Mouse (Mus musculus): ENCODE measurements around the gene Gcnt2. TPM values are rescaled to one million over a fixed set of nuclear protein-coding genes. Genes with fewer than 3 reads are reported as not detected.
"Not testable (repeated sequence)": the region's sequence is repeated elsewhere in the genome, so short reads cannot be mapped to it uniquely, and the experiment has no call there.

Gcnt2 gene
- total RNA-seq, 2 experiments from 2014 or later, result 1.4 to 7.1 TPM

DNA sequence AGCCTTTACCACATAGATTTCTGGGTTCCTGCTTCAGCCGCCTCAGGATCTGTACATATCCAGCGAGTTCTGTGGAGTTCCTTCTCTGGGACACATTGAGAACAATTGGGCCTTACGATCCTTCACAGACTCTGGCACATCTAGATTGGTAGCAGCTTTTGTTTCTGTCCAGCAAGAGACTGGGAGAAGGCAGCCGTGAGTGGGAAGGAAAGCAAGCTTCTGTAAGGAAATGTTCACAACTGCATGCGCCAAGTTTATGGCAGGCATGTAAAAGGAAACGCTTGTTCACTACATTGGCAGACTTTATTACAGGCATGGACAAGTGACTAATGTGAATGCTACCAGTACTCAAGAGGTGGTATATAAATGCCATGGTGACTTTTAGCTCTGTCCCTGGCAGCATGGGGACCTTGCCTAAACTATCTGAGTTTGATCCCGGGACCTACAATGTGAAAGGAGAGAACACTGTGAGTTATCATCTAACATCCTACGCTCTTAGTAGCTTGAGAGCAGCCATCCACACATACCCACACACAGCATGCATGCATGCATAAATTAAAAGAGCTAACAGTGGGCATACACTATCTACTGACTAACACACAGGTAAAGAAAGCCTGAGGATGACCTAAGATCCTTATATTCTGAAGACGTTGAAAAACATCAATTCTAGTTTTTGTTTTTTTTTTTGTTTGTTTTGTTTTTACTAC lies 68.8 kb downstream of the Gcnt2 start:
- ATAC-seq (replicated peaks; ENCODE audit: low FRiP score, poor library complexity, severe bottlenecking), result no peak

DNA sequence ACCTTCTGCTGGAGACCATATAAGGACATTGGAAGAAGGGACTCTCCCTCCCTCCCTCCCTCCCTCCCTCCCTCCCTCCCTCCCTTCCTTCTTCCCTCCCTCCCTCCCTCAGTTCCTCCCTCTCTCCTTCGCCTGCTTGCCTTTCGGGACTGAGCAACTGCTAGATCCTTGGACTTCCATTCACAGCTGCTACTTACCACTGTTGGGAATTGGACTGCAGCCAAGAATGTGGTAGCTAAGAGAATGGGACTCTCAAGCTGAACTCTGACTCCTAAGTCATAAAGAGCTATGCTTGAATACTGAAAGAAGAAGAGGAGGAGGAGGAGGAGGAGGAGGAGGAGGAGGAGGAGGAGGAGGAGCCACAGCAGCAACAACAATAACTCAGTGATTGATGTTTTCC lies 72.3 kb downstream of the Gcnt2 start:
- not testable (repeated sequence) for ATAC-seq (replicated peaks; ENCODE audit: low FRiP score, poor library complexity, severe bottlenecking)

DNA sequence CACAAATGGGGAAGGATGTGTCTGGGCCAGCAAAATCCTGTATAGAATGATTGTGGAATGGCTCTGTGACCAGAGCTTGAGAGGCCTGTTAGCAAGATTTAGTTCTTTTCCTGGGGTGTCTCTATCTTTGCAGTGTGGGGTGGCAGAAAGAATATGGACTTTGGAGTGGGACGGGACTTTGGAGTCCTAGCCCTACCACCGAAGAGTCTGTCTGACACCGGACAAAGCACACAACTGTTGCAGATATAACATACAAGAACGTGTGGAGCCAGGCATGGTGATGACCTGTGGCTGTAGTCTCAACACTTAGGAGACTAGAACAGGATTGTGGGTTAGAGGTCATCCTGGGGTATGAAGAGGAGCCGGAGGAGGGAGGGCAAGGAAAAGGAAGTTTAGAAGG lies 73.0 kb downstream of the Gcnt2 start:
- no peak for ATAC-seq (replicated peaks; ENCODE audit: low FRiP score, poor library complexity, severe bottlenecking)

DNA sequence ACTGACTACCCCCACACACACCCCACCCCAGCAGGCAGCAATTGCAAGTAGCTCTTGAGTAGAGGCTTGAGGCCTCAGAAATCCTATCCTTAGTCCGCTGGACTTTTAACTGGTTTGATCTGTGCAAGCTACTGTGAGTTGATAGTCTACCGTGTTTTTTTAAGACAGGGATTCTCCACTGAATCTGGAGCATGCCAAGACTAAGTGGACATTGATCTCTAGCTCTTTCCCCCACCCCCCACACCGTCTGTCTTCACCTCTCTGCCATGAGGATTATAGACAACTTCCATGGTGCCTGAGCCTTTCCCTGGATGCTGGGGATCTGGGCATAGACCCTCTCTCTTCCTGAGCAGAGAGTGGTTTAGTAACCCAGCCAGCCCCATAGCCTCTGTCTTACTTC lies 74.8 kb downstream of the Gcnt2 start:
- no peak for ATAC-seq (replicated peaks; ENCODE audit: low FRiP score, poor library complexity, severe bottlenecking)

DNA sequence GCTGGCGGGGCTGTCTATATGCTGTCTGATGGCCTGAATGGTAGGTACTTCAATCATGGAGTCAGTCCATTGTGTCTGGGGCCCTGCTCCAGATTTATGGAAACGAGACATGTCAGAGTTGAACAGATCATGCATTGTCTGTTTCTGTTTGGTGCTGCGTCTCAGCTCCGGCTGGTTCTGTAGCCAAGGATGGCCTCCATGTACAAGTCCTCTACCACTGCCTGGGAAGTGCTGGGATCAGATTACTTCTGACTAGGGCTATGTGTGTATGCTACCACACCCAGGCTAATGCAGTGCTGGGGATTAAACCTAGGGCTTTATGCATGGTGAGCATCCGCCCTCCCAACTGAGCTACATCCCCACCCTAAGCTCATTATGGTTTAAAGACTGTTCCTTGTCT lies 78.0 kb downstream of the Gcnt2 start:
- ATAC-seq (replicated peaks; ENCODE audit: low FRiP score, poor library complexity, severe bottlenecking), result no peak

DNA sequence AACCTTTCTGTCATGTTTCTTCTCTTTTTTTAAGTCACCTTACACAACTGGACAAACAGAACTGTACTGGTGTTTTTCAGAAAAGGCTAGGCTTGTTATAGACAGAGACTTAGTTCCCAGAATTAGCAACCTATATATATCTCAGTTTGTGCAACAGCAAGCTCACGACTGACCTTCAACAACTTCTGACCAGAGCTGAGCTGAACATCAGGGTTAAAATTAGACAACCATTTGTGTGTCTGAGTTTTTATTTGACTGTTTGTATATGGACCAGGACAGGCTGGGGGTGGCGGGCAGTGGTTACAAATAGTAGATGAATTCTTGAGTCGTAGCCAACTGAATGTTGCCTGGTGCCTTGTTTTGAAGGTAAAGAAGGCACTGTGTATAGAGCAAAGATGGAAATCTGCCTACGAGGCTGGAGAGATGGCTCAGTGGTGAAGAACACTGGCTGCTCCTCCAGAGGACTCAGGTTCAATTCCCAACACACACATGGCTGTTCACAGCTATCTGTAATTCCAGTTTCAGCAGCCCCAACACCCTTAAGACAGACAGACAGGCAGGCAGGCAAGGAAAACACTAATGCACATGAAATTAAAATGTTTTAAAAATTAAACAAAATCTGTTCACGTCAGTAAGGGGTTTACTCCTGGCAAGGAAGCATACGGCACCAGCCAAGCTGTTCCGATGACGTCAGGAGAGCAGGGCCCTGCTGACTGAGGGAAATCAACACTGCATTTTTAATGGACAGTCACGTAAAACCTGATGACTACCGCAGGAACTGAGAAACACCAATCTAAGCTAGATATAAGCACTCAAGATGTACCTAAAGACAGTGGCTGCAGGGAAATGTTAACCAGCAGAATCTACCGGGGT lies 79.2 kb downstream of the Gcnt2 start:
- ATAC-seq (replicated peaks; ENCODE audit: low FRiP score, poor library complexity, severe bottlenecking), result no peak

DNA sequence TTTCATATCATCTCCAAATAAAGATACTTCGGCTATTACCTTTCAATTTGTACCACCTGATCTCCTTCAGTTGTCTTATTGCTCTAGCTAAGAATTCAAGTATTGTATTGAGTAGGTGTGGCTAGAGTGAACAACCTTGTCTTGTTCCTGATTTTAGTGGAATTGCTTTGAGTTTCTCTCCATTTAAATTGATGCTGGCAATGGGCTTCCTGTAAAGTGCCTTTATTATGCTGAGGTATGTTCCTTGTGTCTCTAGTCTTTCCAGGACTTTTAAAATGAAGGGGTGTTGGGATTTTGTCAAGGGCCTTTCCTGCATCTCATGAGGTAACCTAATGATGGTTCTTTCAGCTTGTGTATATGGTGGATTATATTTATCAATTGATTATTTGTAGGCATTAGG lies 83.5 kb downstream of the Gcnt2 start:
- no peak for ATAC-seq (replicated peaks; ENCODE audit: low FRiP score, poor library complexity, severe bottlenecking)

DNA sequence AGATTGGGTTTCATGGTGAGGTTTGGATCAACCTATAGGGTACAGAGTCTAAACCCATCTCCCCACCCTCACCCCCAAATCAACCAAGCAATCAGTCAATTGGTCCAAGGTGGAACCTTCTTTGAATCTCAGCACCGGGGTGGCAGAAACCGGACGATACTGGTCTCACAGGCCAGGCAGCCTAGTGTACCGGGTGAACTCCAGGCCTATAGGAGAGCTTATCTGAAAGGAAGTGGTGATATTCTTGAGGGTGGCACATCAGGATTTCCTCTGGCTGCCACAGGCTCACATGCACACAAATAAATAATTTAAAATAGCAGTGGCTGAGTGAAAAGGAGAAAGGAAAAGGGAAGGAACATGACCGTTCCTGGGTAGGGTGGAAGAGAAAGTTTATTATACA lies 84.4 kb downstream of the Gcnt2 start:
- ATAC-seq (replicated peaks; ENCODE audit: low FRiP score, poor library complexity, severe bottlenecking), result no peak

DNA sequence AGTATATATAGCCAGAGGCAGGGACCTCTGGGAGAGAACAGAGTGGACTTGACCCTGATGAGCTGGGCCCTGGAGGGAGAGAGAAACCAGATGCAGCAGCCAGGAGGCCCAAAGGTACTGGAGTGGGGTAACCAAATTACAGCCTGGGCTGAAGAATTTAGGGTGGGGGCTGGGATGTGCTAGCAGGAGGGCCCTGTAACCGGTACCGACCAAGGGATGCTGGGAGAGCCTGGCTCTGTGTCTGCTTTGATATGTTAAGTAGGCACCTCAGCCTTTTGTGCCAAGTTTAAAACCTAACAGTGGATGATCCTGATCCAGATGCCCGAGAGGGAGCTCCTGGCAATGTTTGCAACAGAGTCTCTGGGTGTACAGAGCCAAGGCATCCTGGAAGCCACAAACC lies 84.8 kb downstream of the Gcnt2 start:
- no peak for ATAC-seq (replicated peaks; ENCODE audit: low FRiP score, poor library complexity, severe bottlenecking)

DNA sequence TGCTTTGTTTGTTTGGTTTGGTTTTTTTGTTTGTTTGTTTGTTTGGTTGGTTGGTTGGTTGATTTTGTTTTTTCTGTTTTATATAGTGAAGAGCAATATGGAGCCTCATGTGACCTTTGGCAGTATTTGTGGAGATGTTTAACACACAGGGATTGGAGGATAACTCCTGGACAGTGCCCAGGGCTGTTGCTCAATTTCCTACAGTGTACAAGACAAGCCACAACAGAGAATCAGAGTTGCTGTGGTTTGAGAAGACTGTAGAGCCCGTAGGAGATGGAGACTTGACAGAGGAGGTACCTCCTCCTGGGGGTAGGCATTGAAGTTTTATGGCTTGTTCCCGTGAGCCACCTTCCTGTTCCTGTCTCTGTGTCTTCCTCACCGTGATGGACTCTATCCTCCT lies 87.0 kb downstream of the Gcnt2 start:
- ATAC-seq (replicated peaks; ENCODE audit: low FRiP score, poor library complexity, severe bottlenecking), result no peak

DNA sequence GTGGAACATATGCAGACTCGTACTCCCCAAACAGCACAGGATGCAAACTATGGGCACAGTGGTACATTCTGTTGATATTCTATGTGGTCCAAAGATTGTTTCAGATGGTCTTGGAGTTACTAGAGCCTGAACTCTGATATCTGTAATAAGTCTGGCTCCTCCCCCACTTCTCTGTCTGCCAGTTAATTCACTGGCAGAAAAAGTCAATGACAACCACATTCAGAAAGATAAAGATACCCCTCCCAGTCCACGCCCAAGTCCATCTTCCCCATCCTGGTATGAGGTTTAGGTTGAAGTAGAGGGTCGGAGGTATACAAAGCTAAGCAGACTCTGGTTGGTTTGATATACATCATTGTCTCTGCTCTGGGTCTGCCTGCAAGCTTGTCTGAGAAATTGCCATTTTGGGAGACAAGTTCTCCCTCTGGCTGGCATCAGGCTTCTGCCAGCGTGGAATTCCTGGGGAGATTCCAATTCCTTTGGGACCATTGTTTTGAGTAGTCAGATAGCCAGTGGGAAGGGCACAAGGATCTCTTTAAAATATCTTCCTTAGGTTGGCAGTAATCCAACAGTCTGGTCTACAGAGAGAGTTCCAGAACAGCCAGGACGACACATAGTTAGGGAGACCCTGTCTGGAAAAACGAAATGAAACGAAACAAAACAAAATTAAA lies 88.1 kb downstream of the Gcnt2 start:
- no peak for ATAC-seq (replicated peaks; ENCODE audit: low FRiP score, poor library complexity, severe bottlenecking)

DNA sequence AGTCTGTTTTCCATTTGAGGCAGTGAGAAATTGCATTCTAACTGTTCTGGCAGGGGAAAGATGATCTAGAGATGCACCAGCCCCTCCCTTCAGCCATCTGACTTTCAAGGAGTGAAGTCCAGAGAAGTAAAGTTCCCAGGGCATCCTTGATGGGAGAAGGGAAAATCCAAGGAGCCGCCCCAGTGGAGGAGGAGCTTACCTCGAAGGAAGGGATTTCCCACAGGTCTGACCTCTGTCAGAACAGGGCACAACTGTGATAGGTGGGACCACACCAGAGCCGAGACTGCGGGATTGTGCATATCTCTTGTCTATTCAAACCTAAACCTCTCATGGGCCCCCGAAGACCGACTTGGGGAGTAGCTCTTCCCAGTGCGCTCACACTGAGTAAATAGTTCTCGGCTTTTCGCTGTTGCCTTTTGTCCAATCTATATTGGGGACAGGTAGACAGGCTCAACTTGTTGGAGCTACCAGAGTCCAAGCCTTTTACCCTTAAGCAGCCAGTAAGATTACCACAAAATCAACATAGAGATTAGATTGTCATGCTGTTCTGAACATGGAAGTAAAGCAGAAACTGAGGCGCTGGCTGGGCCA lies 91.9 kb downstream of the Gcnt2 start:
- ATAC-seq (replicated peaks; ENCODE audit: low FRiP score, poor library complexity, severe bottlenecking), result no peak

DNA sequence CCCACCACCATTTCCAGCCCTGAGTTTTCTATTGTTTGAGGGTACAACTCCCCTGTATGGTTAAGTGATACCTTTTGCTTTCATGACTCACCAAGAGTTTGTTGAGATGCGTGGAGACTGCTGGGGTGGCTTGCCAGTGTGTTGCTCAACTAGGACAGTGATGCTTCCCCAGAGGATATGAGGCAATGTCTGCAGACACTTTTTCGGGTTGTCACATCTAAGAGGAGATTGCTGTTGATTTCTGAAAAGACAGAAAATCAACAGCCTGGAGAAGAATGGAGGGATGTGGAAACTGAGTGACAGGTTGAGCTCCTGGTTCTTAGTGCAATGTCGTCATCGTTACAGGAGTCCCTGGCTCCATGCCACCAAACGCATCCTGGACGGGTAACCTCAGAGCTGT lies 93.7 kb downstream of the Gcnt2 start:
- no peak for ATAC-seq (replicated peaks; ENCODE audit: low FRiP score, poor library complexity, severe bottlenecking)

DNA sequence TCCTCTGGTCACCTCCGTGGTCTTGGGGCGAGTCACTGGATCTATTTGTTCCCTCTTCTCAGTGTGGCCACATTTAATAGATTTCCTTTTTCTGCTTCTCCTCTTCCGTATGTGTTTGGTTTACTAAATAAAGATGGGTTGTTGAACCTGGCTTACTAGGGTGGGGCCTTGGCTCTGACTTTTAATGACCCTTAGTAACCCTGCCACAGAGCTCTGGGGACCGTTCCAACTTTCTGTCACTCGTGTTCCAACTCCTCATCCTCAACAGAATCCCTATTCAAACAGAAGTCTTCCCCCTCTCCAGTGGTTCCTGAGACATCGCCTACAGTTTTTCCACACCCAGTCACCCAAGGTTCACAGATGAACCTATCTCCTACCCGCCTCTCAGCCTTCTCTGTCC lies 96.2 kb downstream of the Gcnt2 start:
- ATAC-seq (replicated peaks; ENCODE audit: low FRiP score, poor library complexity, severe bottlenecking), result no peak

DNA sequence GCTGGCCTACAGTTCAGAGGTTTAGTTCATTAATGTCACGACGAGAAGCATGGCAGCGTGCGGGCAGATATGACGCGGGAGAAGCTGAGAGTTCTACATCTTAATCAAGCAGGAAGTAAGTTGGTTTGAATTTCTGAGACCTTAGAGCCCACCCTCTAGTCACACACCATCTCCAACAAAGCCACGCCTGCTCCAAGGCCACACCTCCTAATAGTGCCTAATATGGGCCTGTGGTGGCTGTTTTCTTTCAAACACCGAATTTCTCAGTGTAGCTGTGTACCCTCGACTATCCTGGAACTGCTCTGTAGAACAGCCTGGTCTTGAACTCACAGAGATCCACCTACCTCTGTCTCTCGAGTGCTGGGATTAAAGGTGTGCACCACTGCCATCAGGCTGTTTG lies 108.1 kb downstream of the Gcnt2 start:
- ATAC-seq (replicated peaks; ENCODE audit: low FRiP score, poor library complexity, severe bottlenecking), result no peak

DNA sequence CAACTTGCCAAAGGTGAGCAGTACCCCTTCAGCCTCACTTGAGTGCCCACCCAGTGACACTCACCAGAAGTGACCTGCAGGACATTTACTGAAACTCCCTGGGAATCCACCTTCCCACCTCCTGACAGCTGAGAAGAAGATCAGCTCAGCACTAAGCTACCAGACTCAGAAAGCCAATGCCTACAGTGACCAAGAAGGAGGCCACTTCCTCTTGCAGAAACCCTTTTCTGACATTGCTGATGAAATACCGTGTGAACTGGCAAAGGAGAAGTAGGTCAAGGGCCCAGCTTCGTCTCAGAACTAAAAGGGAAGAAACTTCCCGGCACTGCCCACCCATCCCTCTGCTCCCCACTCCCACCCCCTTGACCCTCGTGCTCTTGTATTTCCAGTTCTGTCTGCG lies 109.0 kb downstream of the Gcnt2 start:
- ATAC-seq (replicated peaks; ENCODE audit: low FRiP score, poor library complexity, severe bottlenecking), result no peak

DNA sequence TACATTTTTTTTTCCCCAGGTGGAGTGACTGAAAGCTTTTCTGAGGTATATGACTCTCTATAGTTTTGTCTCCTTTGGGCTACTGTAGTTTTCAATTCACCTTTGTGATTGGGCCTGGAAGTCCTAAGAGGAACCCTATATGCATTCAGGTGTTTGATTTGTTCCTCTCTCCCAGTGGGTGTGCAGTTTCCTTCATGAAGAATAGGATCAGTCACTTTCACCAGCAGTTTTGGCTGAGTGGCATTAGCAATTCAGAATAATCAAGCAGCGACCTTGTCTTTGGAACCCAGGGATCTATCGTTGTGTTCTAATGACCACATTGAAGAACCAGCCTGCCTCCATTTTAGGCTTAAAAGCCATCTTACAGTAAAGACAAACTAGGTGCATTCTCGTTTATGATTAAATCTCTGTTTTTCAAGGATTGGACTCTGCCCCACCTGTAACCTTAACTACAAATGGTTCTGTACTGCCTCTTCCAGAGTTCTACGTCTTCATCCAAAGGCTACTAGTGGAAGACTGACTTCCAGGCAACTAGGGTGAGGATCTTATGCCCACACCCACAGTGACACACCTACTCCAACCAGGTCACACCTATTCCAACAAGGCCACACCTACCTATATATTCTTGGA lies 110.3 kb downstream of the Gcnt2 start:
- no peak for ATAC-seq (replicated peaks; ENCODE audit: low FRiP score, poor library complexity, severe bottlenecking)

DNA sequence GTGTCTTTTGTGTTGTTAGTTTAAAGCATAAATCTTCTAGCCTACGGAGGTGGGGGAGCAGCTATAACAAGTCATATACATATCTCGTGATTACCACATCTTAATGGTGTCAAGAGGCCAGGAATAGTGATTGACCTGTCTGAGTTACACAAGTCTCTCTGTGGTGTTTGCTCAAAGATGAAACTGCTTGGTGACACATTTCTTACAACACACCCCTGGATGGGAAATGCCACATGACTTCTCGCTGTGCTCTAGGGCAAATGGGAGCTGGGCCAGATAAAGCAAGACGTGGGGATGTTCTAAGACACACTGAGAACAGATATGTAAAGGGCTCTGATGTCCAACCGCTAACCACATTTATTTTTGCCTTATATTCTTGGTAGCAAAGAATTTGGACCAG lies 111.7 kb downstream of the Gcnt2 start:
- ATAC-seq (replicated peaks; ENCODE audit: low FRiP score, poor library complexity, severe bottlenecking), result no peak

DNA sequence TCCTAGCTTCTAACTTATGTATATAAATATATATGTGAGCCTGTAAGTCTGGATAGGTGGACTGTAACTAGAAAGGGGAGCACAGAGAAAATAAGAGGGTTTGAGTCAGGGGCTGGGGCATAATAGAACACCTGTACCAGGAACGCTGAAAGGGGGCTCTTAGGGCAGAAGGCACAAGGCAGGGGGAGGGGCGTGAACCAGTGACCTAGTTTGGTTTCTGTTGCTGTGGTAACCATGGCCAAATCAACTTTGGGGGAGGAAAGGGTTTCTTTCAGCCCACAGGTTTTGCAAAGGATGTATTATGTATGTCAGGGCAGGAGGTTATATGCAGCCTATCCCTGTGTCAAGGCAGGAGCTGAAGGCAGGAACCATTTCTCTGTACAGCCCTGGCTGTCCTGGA lies 112.3 kb downstream of the Gcnt2 start:
- ATAC-seq (replicated peaks; ENCODE audit: low FRiP score, poor library complexity, severe bottlenecking), result no peak

DNA sequence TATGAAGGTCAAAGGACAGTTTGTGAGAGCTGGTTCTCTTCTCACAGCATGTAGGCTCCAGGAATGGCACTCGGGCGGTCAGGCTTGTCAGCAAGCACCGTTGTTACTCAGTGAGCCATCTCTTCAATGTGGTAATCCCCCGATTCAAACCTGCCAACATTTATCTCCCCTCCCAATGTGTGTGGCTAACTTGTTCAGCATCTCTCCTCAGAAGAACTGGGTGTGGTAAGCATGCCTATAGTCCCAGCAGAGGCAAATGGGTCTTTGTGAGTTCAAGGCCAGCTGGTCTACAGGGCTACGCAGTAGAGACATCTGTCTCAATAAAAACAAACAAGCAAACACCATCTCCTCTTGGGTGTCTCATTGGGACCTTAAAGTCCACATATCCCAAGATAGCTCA lies 113.4 kb downstream of the Gcnt2 start:
- no peak for ATAC-seq (replicated peaks; ENCODE audit: low FRiP score, poor library complexity, severe bottlenecking)

All from erythroid progenitor cell, adult 5-6 weeks (primary cell).